Comparison of ENCODE assay signal across 27 mouse cellular contexts in the genomic region with DNA sequence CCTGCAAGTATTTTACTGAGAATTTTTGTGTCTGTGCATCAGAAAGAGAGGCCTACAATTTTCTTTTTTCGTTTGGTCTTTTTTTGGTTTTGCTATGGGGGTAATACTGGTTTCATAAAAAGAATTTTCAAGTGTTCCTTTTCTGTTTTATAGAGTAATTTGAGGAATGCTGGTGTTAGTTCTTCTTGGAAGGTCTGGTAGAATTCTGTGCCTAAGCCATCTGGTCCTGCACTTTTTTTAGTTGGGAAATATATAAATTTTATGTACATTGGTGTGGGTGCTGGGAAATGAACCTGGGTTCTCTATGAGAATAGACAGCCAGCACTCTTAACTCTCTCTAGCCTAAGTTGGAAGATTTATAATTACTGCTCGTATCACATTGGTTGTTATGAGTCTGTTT. TPM values are rescaled to one million over a fixed set of nuclear protein-coding genes. Genes with fewer than 3 reads are reported as not detected.
"Had no signal": no experiment of that assay in that cellular context is flagged by ENCODE, and none has a peak within 500 bp of the region (broad histone marks: within the 10 kb centered on the region; RNA-seq: fewer than 3 reads in every experiment).

No protein-coding gene starts in this region.

- H3K36me3 ChIP-seq: heart, embryonic 15.5 days; hindbrain, embryonic 15.5 days; limb, embryonic 13.5 days; limb, embryonic 15.5 days had no signal

- H3K4me3 ChIP-seq: heart, adult 2 months; heart, embryonic 13.5 days; heart, embryonic 15.5 days; hindbrain, embryonic 13.5 days; hindbrain, embryonic 15.5 days; limb, embryonic 13.5 days; limb, embryonic 15.5 days; liver, embryonic 12.5 days had no signal

- H3K27ac ChIP-seq: heart, adult 2 months; heart, embryonic 13.5 days; heart, embryonic 15.5 days; hindbrain, embryonic 13.5 days; hindbrain, embryonic 15.5 days; hindbrain, postnatal 0 days; limb, embryonic 13.5 days; limb, embryonic 15.5 days; liver, embryonic 12.5 days; liver, embryonic 14.5 days had no signal

- H3K27me3 ChIP-seq: heart, embryonic 13.5 days; heart, embryonic 15.5 days; hindbrain, embryonic 13.5 days; hindbrain, embryonic 15.5 days; limb, embryonic 13.5 days; limb, embryonic 15.5 days; liver, embryonic 12.5 days had no signal

- H3K4me1 ChIP-seq: hindbrain, embryonic 15.5 days had no signal

- DNase-seq: forebrain, postnatal 0 days; gastrocnemius, postnatal 14 days; gastrocnemius, postnatal 36 days; heart, adult 2 months; heart, postnatal 14 days; heart, postnatal 36 days; kidney, adult 11 months; kidney, adult 8-10 months; kidney, postnatal 10 days; kidney, postnatal 36 days; layer of hippocampus, adult 9-11 months; layer of hippocampus, postnatal 36 days had no signal

RNA-seq across cellular contexts. Expression of a gene that starts 27.0 kb away (rescaled TPM):
- total RNA-seq: hematopoietic stem cell, adult 5-6 weeks had no signal
- polyA plus RNA-seq: limb, embryonic 15.5 days; liver, adult 2 months; liver, embryonic 12.5 days had no signal

RNA-seq across cellular contexts. Expression of a gene that starts 41.9 kb away (rescaled TPM):
- total RNA-seq: gastrocnemius, adult 18-20 months; gastrocnemius, adult 8-10 months; gastrocnemius, postnatal 36 days; heart, adult 2 months; heart, postnatal 14 days; heart, postnatal 36 days; hematopoietic stem cell, adult 5-6 weeks; layer of hippocampus, postnatal 14 days; layer of hippocampus, postnatal 36 days; left cerebral cortex, postnatal 36 days; liver, adult 2 months had no signal
- polyA plus RNA-seq: heart, adult 2 months; liver, adult 2 months had no signal
